Mouse (Mus musculus): ENCODE results near the gene Mark1. TPM values are rescaled to one million over a fixed set of nuclear protein-coding genes. Genes with fewer than 3 reads are reported as not detected.

Mark1 gene
- polyA plus RNA-seq, 1 experiment from 2014 or later, result 3.0 TPM

GRCm38 (mm10) chr1:184877306-184877705 is 122.1 kb downstream of the Mark1 start:
- DNase-seq (ENCODE audit: low spot score), result no peak
- Histone ChIP-seq H3K27me3 (ENCODE audit: low read depth, poor library complexity, severe bottlenecking) (peaks cover 42% of the 10 kb centered on the region), H3K4me3 (no peak overlapping the region), H3K27ac (replicated peaks) (no peak overlapping the region), H3K4me1 (peaks cover 6% of the 10 kb centered on the region), H3K36me3 (no peaks in the 10 kb centered on the region), H3K9me3 (replicated peaks) (no peaks in the 10 kb centered on the region)
- WGBS, result 83% methylated on average over 2 of the region's 2 CpGs

GRCm38 (mm10) chr1:184873910-184874309 is 125.5 kb downstream of the Mark1 start:
- H3K4me3 ChIP-seq, result no peak overlapping the region
- H3K27ac ChIP-seq (replicated peaks), result no peak overlapping the region
- peaks cover 30% of the 10 kb centered on the region for H3K27me3 ChIP-seq (ENCODE audit: low read depth, poor library complexity, severe bottlenecking)
- H3K36me3 ChIP-seq, result no peaks in the 10 kb centered on the region
- H3K9me3 ChIP-seq (replicated peaks), result no peaks in the 10 kb centered on the region
- no peak for DNase-seq (ENCODE audit: low spot score)
- H3K4me1 ChIP-seq, result peaks cover 6% of the 10 kb centered on the region
- WGBS, result 87% methylated on average over 11 of the region's 11 CpGs

GRCm38 (mm10) chr1:184872069-184872819 is 127.1 kb downstream of the Mark1 start:
- DNase-seq (ENCODE audit: low spot score), result no peak
- H3K9me3 ChIP-seq (replicated peaks), result no peaks in the 10 kb centered on the region
- H3K36me3 ChIP-seq, result no peaks in the 10 kb centered on the region
- H3K4me3 ChIP-seq, result no peak overlapping the region
- whole genome bisulfite sequencing, result 80% methylated on average over 7 of the region's 7 CpGs
- H3K4me1 ChIP-seq, result peaks cover 13% of the 10 kb centered on the region
- H3K27ac ChIP-seq (replicated peaks), result no peak overlapping the region
- peaks cover 39% of the 10 kb centered on the region for H3K27me3 ChIP-seq (ENCODE audit: low read depth, poor library complexity, severe bottlenecking)

- 94% methylated on average over 1 of the region's 1 CpGs for WGBS
- H3K27ac ChIP-seq (replicated peaks), result no peak overlapping the region
- H3K27me3 ChIP-seq (ENCODE audit: low read depth, poor library complexity, severe bottlenecking), result peaks cover 44% of the 10 kb centered on the region
- no peak overlapping the region for H3K4me3 ChIP-seq
- H3K9me3 ChIP-seq (replicated peaks), result no peaks in the 10 kb centered on the region
- DNase-seq (ENCODE audit: low spot score), result no peak
- no peaks in the 10 kb centered on the region for H3K36me3 ChIP-seq
- peaks cover 18% of the 10 kb centered on the region for H3K4me1 ChIP-seq
Observed at GRCm38 (mm10) chr1:184871506-184871905, 127.9 kb downstream of the Mark1 start.

GRCm38 (mm10) chr1:184870646-184871385 is 128.6 kb downstream of the Mark1 start:
- Histone ChIP-seq H3K36me3 (no peaks in the 10 kb centered on the region), H3K4me1 (peaks cover 19% of the 10 kb centered on the region), H3K9me3 (replicated peaks) (no peaks in the 10 kb centered on the region), H3K27me3 (ENCODE audit: low read depth, poor library complexity, severe bottlenecking) (peaks cover 46% of the 10 kb centered on the region), H3K4me3 (no peak overlapping the region), H3K27ac (replicated peaks) (no peak overlapping the region)
- no peak for DNase-seq (ENCODE audit: low spot score)
- 87% methylated on average over 11 of the region's 11 CpGs for WGBS

GRCm38 (mm10) chr1:184869939-184870565 is 129.3 kb downstream of the Mark1 start:
- DNase-seq (ENCODE audit: low spot score), result no peak
- Histone ChIP-seq H3K36me3 (no peaks in the 10 kb centered on the region), H3K27me3 (ENCODE audit: low read depth, poor library complexity, severe bottlenecking) (peaks cover 47% of the 10 kb centered on the region), H3K4me3 (no peak overlapping the region), H3K27ac (replicated peaks) (no peak overlapping the region), H3K4me1 (peaks cover 19% of the 10 kb centered on the region), H3K9me3 (replicated peaks) (no peaks in the 10 kb centered on the region)
- WGBS, result 56% methylated on average over 4 of the region's 4 CpGs

GRCm38 (mm10) chr1:184867640-184868120 is 131.7 kb downstream of the Mark1 start:
- peaks cover 28% of the 10 kb centered on the region for H3K4me1 ChIP-seq
- H3K27me3 ChIP-seq (ENCODE audit: low read depth, poor library complexity, severe bottlenecking), result peaks cover 39% of the 10 kb centered on the region
- no peak overlapping the region for H3K27ac ChIP-seq (replicated peaks)
- DNase-seq (ENCODE audit: low spot score), result no peak
- WGBS, result 67% methylated on average over 3 of the region's 3 CpGs
- no peak overlapping the region for H3K4me3 ChIP-seq
- no peaks in the 10 kb centered on the region for H3K36me3 ChIP-seq
- no peaks in the 10 kb centered on the region for H3K9me3 ChIP-seq (replicated peaks)

- no peak for DNase-seq (ENCODE audit: low spot score)
- H3K4me1 ChIP-seq, result peaks cover 23% of the 10 kb centered on the region
- peak overlapping the region; percentile 68; the same call in 1 of the 2 replicates for H3K27ac ChIP-seq (replicated peaks)
- no peaks in the 10 kb centered on the region for H3K36me3 ChIP-seq
- no peak overlapping the region for H3K4me3 ChIP-seq
- 19% methylated on average over 7 of the region's 7 CpGs for WGBS
- H3K27me3 ChIP-seq (ENCODE audit: low read depth, poor library complexity, severe bottlenecking), result peaks cover 22% of the 10 kb centered on the region
- H3K9me3 ChIP-seq (replicated peaks), result no peaks in the 10 kb centered on the region
Observed at GRCm38 (mm10) chr1:184864381-184864801, 135.0 kb downstream of the Mark1 start.

- Histone ChIP-seq H3K4me1 (peaks cover 14% of the 10 kb centered on the region), H3K27me3 (ENCODE audit: low read depth, poor library complexity, severe bottlenecking) (peaks cover 12% of the 10 kb centered on the region; the same call in 1 of the 2 replicates), H3K36me3 (no peaks in the 10 kb centered on the region), H3K27ac (replicated peaks) (no peak overlapping the region), H3K9me3 (replicated peaks) (no peaks in the 10 kb centered on the region), H3K4me3 (no peak overlapping the region)
- DNase-seq (ENCODE audit: low spot score), result no peak
- 91% methylated on average over 6 of the region's 6 CpGs for WGBS
Observed at GRCm38 (mm10) chr1:184862636-184863035, 136.7 kb downstream of the Mark1 start.

GRCm38 (mm10) chr1:184861551-184861950 is 137.8 kb downstream of the Mark1 start:
- Histone ChIP-seq H3K9me3 (replicated peaks) (no peaks in the 10 kb centered on the region), H3K27me3 (ENCODE audit: low read depth, poor library complexity, severe bottlenecking) (peaks cover 7% of the 10 kb centered on the region; the same call in 1 of the 2 replicates), H3K4me1 (peaks cover 10% of the 10 kb centered on the region), H3K36me3 (no peaks in the 10 kb centered on the region), H3K27ac (replicated peaks) (no peak overlapping the region), H3K4me3 (no peak overlapping the region)
- 92% methylated on average over 2 of the region's 2 CpGs for WGBS
- no peak for DNase-seq (ENCODE audit: low spot score)

- H3K36me3 ChIP-seq, result no peaks in the 10 kb centered on the region
- H3K27ac ChIP-seq (replicated peaks), result no peak overlapping the region
- no peaks in the 10 kb centered on the region for H3K9me3 ChIP-seq (replicated peaks)
- WGBS, result 72% methylated on average over 3 of the region's 3 CpGs
- H3K4me1 ChIP-seq, result peaks cover 9% of the 10 kb centered on the region
- no peak overlapping the region for H3K4me3 ChIP-seq
- DNase-seq (ENCODE audit: low spot score), result no peak
- peaks cover 4% of the 10 kb centered on the region; the same call in 1 of the 2 replicates for H3K27me3 ChIP-seq (ENCODE audit: low read depth, poor library complexity, severe bottlenecking)
Observed at GRCm38 (mm10) chr1:184860276-184860675, 139.1 kb downstream of the Mark1 start.

GRCm38 (mm10) chr1:184858253-184858652 is 141.1 kb downstream of the Mark1 start:
- H3K4me1 ChIP-seq, result peaks cover 4% of the 10 kb centered on the region
- no peak overlapping the region for H3K4me3 ChIP-seq
- H3K36me3 ChIP-seq, result no peaks in the 10 kb centered on the region
- H3K9me3 ChIP-seq (replicated peaks), result no peaks in the 10 kb centered on the region
- no peak for DNase-seq (ENCODE audit: low spot score)
- H3K27me3 ChIP-seq (ENCODE audit: low read depth, poor library complexity, severe bottlenecking), result no peaks in the 10 kb centered on the region
- 87% methylated on average over 1 of the region's 1 CpGs for WGBS
- no peak overlapping the region for H3K27ac ChIP-seq (replicated peaks)

Measured in midbrain, embryonic 10.5 days (tissue).